13 mouse cellular contexts compared by ENCODE assay signal in genomic region chr9:32478799-32479198, GRCm38 (mm10).
"Had no signal": no experiment of that assay in that cellular context is flagged by ENCODE, and none has a peak within 500 bp of the region (broad histone marks: within the 10 kb centered on the region; RNA-seq: fewer than 3 reads in every experiment).

No protein-coding gene starts in this region.

- H3K36me3 ChIP-seq: liver, embryonic 13.5 days; midbrain, embryonic 12.5 days; midbrain, embryonic 15.5 days; neural tube, embryonic 13.5 days had no signal

- H3K9me3 ChIP-seq: liver, embryonic 13.5 days; midbrain, embryonic 12.5 days; midbrain, embryonic 15.5 days; neural tube, embryonic 13.5 days had no signal

- H3K4me2 ChIP-seq: liver, embryonic 13.5 days; midbrain, embryonic 12.5 days; midbrain, embryonic 15.5 days; neural tube, embryonic 13.5 days had no signal

- H3K27me3 ChIP-seq: liver, embryonic 13.5 days; midbrain, embryonic 12.5 days; midbrain, embryonic 15.5 days; neural tube, embryonic 13.5 days had no signal

- H3K4me1 ChIP-seq: midbrain, embryonic 12.5 days had no signal

- H3K9ac ChIP-seq: liver, embryonic 13.5 days; midbrain, embryonic 12.5 days; midbrain, embryonic 15.5 days; neural tube, embryonic 13.5 days had no signal

- DNase-seq: kidney, adult 11 months; kidney, adult 8-10 months; kidney, postnatal 25 days; layer of hippocampus, adult 9-11 months; liver, embryonic 13.5 days; lung, adult 2 months; thymus, adult 18-20 months; thymus, postnatal 36 days had no signal

- H3K4me3 ChIP-seq: layer of hippocampus, adult 2 months; liver, embryonic 13.5 days; midbrain, embryonic 12.5 days; midbrain, embryonic 15.5 days; neural tube, embryonic 13.5 days had no signal

- H3K27ac ChIP-seq: kidney, postnatal 0 days; layer of hippocampus, adult 2 months; liver, embryonic 13.5 days; midbrain, embryonic 12.5 days; midbrain, embryonic 15.5 days; neural tube, embryonic 13.5 days had no signal
